Mouse (Mus musculus) C2C12 (cell line): ENCODE data around the gene Ggta1.

Source experiments
- CTCF ChIP-seq: IDR thresholded peaks from one replicate; pipeline ENCODE4 v1.5.1; 2011; ENCODE audit not compliant: control insufficient read depth, insufficient read depth, insufficient read length
- MAX ChIP-seq: IDR thresholded peaks from one replicate; pipeline ENCODE4 v1.6.1; 2011; ENCODE audit warnings: mild to moderate bottlenecking, control low read depth
- USF1 ChIP-seq: IDR thresholded peaks from one replicate; pipeline ENCODE4 v1.6.1; 2011; ENCODE audit warnings: low read depth, mild to moderate bottlenecking, control low read depth, moderate library complexity

GRCm38 (mm10) chr2:35432011-35432410 lies 31.0 kb downstream of the Ggta1 start:
- TF ChIP-seq CTCF (no peak), USF1 (no peak), MAX (no peak)
